ENCODE assay signal across 7 mouse cellular contexts in genomic region chr16:33998011-33998410, GRCm38 (mm10).
"Had no signal": no experiment of that assay in that cellular context is flagged by ENCODE, and none has a peak within 500 bp of the region (broad histone marks: within the 10 kb centered on the region; RNA-seq: fewer than 3 reads in every experiment).

No protein-coding gene starts in this region.

- DNase-seq: kidney, postnatal 14 days; layer of hippocampus, postnatal 36 days; lung, postnatal 14 days; retina, postnatal 1 day; right cerebral cortex, postnatal 4 days; thymus, adult 2 months; thymus, postnatal 25 days had no signal
